Mouse (Mus musculus) lung, postnatal 4 days (tissue): ENCODE measurements around the gene Eps15.

Source experiments
- DNase-seq, 2 experiments: peaks; one replicate each; pipeline ENCODE4 v3.0.0; 2021

The Eps15 gene

DNA sequence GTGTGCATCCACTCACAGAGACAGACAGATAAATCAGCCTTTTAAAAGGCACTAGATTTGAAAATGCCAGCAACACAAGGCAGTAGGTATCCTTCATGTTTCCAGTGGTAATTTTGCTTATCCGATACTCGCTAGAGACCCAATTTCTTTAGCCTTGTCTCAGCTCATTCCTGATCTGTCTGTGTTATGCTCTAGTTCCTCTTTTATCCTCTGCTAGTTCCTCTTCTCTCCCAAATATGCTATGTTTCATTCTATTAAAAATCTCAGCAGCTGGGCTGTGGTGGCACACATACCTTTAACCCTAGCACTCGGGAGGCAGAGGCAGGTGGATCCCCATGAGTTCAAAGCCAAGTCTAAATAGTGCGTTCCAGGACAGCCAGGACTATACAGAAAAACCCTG, 8.3 kb upstream of the Eps15 start:
- DNase-seq = no peak

DNA sequence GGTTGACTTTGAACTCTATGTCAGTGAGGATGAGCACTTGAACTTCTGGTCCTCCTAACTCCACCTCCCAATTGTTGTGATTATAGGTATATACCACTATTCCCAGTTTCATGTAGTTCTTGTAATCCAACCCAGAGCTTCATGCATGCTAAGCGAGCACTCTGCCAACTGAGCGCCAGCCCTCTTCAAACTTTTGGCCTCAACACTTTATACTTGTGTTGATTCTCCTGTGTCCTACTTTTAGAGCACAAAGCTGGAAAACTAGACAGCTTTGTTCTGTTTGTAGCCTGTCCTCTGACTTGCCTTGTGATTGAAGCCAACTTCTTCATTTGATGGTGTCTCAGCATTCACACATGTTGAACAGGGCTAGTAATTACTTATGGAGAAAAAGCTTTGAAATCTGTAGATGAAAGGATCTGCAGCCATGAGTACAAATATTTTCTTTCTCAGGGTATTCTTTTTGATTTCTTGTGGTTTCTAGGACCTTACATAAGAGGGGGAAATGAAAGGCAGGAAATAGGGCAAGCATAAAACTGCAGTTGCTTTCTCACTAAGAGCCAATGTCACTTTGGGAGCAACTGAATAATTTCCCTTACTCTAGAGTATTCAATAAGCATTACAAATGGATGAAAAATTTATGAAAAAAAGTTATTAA, 6.4 kb upstream of the Eps15 start:
- DNase-seq = no peak

DNA sequence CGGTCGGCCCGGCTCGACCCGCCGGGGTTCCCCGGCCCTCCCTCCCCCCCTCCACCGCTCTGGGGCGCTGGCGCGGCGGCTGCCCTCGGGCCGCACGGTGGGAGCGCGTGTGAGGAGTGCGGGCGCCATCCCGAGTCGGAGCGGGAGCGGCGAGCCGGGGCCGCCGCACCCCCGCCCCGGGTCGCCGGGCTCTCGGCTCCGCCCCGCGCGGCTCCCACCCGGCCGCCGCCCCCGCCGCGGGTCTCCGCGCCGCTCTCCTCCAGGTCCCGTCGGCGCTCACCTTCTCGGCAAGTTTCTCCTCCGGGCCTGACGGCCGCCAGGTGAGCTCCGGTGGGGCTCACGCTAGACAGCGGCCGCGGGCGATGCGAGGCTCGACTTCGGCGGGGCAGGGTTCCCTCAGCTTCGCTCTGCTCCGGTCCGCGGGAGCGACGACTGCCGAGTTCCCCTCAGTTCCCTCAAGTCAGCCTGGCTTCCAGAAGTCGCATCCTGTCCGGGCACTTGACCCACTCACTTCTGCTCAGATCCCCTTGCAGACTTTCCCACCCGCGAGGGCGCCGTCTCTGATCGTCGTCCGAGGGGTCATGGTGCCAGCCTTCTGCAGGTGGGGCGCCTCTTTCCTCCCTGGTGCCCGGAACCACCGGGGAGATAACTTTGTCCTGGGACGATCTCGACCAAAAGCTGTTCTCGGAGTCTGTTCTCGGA, 542 bp downstream of the Eps15 start:
- DNase-seq = peak in 1 of 2 experiments; percentile 52

DNA sequence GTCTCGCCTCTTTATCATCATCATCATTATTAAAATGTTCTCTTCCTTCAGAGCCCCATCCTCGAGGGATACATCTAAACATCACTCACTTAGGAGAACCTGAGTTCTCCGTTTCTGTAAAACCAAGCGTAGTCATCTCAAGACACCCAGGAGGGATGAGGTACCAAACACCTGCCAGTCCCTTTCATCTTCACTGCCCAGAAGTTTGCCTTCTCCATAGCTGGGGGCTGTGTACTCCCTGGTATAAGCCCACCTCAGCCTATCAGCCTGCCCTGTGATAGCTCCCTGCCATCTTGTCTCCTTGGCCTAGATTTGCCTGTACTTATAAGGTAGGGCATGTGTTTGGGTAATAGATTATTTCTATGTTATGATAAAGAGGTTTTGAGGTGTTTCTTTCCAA, 1.1 kb downstream of the Eps15 start:
- DNase-seq = no peak

GRCm38 (mm10) chr4:109281946-109282345, 1.9 kb downstream of the Eps15 start:
- no peak for DNase-seq

DNA sequence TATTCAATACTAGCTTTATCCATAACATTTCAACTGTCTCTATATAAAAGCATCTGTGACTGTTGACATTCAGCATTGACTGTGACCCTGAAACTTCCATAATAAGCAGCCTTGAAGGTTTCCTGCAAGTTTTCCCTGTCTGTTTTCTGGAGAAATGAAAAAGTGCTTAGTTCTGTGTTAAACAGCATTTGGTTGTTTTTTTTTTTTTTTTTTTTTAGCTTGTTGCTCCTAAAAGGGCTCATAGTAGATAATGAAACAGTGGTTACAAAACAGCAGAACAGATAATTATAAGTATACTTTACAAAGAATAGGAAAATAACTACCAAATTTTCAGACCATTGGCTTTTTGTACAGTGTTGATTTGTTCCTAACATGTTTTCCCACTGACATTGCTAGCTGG, 14.6 kb downstream of the Eps15 start:
- DNase-seq = no peak

DNA sequence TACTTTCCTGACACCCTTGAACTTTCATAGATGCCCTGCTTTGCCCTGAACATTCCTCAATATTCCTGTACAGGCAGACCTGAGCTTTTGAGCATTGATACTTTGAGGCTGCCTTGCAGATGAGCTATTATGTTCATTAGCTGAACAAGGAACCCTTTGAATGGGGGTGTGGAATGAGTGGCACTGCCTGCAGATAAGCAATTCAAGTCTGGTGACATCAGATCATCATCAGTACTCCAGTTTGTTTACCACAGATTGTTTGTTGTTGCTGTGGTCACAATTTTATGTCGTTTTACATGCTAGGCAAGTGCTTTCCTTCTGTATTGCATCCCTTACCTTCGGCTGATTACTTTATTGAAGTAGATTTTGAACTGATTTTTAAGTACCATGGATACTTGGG, 16.4 kb downstream of the Eps15 start:
- DNase-seq = no peak

- DNase-seq = no peak
These were observed 19.1 kb downstream of the Eps15 start for GRCm38 (mm10) chr4:109299136-109299535.

- no peak for DNase-seq
These were observed 37.1 kb downstream of the Eps15 start for GRCm38 (mm10) chr4:109316941-109317894.

DNA sequence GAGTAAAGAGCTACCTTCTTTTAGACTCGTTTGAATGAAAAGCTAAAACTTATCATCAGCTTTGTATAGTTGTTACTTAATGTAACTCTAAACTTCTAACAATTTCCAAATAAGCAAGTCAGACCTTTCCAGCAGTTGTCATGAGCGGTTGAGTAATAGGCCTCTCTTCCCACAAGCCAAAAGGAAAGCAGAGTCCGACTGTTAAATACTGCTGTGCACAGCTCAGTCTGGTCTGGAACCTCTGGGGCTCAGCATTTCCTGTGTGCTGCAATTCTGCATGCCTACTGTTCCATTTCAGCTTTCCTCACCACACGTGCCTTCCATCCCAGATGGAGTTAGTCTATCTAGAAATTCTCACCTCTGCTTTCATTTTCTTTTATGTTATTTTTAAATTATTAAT, 56.7 kb downstream of the Eps15 start:
- no peak for DNase-seq

DNA sequence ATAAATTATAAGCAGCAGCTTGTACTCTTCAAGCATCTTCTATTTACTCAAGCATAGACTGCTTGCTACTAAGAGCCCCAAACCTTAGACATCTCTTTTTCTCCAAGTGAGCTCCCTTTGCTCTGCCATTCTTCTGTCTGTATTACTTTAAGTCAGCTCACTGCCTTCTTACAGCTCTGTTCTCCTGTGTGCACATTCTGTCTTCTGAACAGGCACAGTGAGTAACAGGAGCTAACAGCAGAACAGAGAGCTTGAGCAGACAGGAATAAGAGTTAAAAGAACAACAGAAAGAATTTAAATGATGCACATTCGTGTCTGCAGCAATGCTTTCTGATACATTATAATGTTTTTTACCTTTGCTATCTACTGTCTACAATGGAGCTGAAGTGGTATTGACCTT, 61.2 kb downstream of the Eps15 start:
- DNase-seq = no peak

DNA sequence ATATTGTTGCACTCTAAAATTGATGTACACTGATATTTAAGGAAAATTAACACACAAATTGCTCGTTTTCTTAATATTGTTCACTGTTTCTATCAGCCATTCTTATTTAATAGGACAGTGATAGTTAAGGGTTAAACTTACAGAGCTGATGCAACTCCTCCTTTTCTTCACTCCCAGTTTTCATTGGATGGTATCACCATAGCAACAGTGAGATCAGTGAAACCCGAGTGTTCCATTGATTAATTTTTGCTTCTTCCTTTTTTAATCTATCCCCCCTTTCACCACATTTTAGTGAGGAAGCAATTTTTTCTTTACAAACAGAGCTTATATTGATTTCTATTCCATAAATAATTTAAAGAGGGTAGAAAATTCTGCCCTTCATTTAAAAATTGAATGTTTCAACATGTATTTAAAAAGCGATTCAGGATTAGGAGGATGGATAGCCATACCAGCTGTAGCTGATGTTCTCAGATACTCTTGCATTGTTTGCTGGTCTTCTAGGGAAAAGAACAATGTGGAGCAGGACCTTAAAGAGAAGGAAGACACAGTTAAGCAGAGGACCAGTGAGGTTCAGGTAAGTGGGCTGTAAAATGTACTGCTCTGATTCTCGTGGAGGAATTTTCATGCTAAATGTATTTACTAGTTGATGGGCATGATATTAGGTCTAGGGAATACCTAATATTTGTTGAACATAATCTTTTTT, 62.9 kb downstream of the Eps15 start:
- no peak for DNase-seq

- no peak for DNase-seq
These were observed 63.8 kb downstream of the Eps15 start for GRCm38 (mm10) chr4:109343909-109344308.

- DNase-seq = no peak
These were observed 98.0 kb downstream of the Eps15 start for GRCm38 (mm10) chr4:109378107-109378506.

DNA sequence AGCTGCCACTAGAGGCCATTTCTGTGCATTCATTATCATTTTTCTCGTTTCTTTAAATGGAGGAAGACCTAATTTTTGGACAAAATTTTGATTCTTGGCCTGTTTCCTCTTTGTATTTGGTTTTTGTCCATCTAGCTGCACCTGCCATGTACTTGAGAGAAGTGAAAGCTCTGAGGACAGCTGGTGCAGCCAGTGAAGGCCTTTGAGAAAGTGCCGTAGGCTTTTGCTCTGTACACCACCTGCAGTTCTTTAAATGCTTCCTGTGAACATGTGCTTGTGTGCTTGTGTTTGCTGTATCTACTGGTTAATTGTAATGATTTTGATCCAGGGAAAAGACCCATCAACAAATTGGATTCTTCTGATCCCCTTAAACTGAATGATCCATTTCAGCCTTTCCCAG, 102.4 kb downstream of the Eps15 start:
- DNase-seq = no peak

DNA sequence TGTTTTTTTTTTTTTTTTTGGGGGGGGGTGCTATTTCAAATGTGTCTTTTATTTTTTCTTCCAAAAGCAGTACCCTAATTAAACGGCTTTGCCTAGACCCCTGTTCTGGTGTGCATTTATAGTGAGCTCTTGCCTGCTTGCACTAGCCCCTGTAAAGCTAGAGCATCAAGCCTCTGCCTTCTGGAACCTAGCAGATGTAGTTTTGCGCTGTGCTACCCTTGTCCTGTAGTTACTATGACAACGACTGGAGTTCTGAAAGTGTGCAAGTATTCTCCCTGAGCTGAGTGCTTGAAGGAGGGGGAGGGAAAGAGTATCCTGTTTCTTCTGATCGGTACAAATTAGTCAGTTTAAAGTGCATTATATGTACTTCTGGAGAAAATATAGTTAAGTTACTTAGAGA, 105.5 kb downstream of the Eps15 start:
- DNase-seq = no peak

GRCm38 (mm10) chr4:109393229-109393779, 113.2 kb downstream of the Eps15 start:
- DNase-seq = no peak

DNA sequence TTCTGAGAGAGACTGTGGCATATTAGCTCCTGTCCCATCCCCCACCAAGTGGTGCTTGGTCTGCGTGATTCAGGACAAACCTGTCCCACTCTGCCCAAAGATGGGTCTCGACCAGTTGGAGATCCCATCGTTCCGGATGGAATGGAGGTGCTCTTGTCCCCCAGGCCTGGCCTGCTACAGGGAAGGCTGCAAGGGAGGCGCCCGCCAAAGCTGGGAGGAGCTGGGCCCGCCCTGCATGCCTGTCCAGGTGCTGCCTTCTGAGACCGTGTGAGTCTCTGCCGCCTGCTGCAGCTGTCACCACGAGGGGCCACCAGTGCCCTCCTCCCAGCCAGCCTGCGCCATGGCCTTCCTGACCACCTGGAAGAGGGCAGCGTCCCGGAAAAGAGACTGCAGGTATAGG, 113.8 kb downstream of the Eps15 start:
- DNase-seq = peak; percentile 26 to 37

DNA sequence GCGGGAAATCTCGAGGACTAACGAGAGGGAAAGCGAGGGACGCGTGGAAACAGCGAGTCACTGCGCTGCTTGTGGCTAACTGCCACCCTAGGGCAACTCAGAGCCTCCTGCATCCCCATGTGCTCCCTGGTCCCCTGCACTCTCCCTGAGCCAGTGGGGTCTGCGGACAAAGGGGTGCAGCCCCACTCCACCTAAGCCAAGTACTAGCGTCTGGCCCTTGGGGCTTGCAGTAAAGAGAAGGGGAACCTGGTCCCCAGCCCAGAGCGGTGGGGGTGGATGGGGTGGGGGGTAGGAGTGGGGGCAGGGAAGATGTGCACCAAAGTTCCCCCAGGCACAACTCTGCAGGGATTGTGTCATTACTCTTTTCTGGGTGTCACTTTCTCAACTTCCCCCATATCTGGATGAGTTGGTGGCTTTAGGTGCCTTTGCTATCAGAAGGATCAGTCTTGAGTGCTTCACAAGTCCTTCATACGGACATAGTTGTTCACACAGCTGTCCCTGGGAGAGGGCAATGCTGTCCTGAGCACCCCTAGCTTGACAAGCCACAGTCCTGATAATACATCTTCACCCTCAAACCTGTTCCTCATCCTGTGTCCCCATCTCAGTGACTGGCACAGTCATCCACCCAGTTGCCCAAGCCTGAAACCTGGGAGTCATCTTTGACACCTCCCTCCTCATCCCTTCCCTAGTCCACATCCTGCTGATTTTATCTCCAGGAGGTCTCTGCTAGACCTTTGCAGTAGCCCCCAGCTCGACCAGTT, 114.4 kb downstream of the Eps15 start:
- DNase-seq = no peak

- no peak for DNase-seq
These were observed 120.4 kb downstream of the Eps15 start for GRCm38 (mm10) chr4:109400366-109400980.

DNA sequence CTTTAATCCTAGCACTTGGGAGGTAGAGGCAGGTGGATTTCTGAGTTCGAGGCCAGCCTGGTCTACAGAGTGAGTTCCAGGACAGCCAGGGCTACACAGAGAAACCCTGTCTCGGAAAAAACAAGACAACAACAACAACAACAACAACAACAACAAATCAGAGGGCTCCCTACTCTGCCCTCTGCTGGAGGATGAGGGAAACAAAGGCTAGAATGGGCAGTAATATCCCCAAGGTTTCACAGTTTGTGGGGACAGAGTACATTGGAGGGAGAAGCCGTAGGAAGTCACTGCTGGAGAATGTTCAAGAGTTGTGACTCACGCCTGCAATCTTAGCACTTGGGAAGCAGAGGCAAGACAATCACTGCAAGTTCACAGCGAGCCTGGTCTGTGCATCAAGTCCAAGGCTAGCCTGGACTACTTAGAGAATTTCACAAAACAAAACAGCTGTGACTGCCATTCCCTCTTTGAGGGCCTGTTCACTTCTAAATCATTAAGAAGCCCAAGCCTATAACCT, 121.2 kb downstream of the Eps15 start:
- DNase-seq = no peak
